Mouse (Mus musculus): ENCODE data around the gene Tex22.

Tex22 gene

DNA sequence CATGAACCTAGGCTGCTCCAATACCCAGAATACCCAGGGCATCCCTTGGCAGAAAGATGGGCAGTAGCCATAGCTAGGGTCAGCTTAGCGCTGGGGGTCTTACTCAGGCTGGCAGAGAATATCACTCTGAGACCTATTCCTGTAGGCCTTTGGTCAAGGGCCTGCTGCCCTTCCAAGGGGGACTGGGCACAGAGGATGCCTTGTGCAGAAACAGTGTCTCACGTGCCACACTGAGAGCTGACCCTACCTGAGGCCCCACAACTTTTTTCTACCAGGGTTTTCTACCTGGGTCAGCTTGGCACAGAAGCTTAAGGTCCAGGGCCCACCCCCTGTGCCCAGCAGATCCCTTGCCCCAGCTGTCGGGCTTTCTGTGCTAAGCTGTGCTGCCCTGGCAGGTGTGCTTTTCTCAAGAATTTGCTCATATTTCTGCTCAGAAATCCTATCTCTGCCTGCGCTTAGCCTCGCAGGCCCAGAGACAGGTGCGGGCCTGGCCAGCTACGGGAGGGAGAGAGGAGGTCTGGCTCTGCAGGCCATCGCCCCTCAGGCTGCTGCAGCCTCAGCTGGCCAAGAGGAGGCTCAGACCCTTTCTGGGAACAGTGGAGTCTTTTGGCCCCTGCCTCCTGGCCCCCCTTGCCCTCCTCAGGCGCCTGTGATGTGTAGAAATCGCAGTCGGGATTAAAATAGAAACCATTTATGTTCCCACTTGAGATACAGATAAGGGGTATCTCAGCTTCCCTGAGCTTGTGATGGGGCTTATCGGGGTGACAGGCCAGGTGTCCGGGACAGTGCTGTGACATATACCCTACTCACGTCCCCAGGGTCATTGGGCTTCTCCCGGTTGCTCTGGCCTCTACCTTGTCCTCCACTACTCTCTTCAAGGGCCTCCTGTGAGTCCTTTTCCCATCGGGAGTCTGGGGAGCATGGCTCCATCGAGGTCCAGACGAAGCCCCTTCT lies 63.2 kb downstream of the Tex22 start:
- no peak for DNase-seq (ENCODE audit: low spot score)

- DNase-seq (ENCODE audit: low spot score) = no peak
These were observed 64.0 kb downstream of the Tex22 start for GRCm38 (mm10) chr12:113138291-113138690.
